Mouse (Mus musculus): ENCODE results near the gene Klhl29.
A peak's percentile ranks its signal among the peaks of the same experiment; 100 is the strongest.

The Klhl29 gene

GRCm38 (mm10) chr12:5187773-5188333, 187.6 kb downstream of the Klhl29 start:
- DNase-seq (ENCODE audit: low spot score): no peak

DNA sequence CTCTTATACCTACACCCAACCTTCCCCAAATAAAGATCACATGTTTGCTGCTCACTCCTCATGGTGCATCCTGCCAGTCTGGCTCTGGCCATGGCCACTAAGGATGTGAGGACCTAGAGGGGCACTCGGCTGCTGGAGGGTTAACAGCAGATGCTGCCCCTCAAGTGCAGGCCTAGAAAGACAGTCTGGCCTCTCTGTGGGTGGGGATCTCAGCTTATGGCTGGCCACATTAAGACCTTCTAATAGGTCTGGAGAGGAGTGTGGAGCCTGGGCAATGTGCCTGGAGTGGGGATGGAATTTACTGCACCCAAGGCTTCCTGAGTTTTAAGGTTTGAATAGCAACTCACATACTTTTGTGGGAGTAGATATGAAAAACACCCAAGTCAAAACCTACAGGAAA, 188.8 kb downstream of the Klhl29 start:
- DNase-seq (ENCODE audit: low spot score): no peak

DNA sequence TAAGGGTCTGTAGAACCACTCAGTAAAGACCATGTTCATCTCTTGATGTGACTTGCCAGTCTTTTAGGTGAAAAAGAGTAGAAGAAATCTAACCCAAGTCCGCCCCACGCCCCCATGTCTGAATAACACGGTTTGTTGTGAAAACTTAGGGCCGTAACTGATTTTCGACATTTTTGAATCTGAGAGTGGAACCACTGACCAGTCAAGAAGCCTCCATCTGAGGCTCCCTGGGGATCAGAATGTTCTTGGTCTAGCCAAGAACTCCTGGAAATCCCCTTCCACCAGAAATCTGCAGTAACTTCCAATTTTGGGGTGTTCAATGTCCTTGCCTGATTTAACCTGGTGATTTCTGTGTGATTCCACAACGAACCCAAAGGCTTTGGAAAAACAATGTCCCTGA, 189.9 kb downstream of the Klhl29 start:
- no peak for DNase-seq (ENCODE audit: low spot score)

DNA sequence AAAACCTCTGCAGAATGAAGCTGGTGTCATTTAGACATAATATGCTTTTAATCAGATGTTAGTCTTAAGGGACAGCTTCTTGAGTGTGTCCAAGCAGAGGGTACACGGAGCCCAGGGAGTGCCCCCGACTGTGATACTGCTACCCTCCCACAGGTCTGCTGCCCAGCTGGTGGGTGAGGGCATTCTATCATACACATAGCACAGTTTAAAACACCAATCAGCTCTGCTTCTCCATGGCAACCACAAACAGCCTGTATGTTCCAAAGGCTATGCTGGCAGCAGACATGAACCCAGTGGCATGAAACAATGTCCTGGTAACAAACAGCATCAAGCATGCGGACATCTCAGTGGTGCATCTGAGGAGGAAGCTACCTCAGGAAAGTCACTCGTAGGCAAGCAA, 192.9 kb downstream of the Klhl29 start:
- DNase-seq (ENCODE audit: low spot score): no peak

- no peak for DNase-seq (ENCODE audit: low spot score)
Measured at GRCm38 (mm10) chr12:5182165-5182564, 193.3 kb downstream of the Klhl29 start.

DNA sequence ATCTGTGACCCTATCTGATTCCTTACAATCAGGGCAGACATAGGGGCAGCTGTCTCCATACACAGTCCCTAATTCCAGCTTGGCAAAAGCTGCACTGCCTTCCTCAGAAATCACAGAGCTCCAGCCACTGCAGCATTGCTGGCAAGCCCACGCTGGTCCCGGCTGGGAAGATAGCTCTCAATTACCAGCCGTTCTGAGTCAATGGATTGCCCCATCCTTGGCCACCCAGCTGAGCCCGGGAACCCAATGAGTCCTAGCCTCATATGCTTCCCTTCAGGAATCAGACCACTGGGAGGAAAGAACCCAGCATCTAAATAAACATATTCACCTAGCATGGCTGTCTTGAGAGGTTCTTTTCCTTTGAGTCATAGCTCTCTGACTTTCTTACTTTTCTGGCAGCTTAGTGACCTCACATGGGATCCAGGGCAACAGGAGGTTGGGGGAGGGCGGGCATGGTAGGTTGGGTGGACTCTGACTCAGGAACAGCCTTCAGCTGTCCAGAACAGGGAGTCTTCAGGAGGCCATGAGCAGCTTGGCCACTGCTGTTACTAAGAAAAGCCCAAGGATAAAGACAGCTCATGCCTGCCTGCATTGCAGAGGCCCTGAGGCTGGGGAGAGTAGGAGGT, 198.7 kb downstream of the Klhl29 start:
- DNase-seq (ENCODE audit: low spot score): peak; percentile 46

DNA sequence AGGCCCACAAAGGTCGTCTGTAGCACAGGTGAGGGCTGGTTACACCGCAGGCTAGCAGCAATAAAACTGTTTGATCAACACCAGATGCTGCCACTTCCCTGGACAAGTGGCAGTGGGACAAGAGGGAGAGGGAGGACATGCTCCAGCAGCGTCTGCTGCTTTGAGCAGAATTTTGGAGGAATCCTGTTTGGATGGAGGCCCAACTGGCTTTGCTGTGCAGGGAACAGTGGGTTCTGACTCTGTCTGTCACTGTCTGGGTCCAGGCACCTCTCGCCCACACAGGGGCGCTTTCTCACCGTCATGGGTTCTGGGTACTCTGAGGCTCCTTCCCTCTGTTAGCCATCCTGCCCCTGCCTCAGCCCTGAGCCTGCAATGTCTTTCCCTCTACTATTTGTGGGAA, 209.3 kb downstream of the Klhl29 start:
- DNase-seq (ENCODE audit: low spot score): peak; percentile 36

GRCm38 (mm10) chr12:5165411-5165810, 210.1 kb downstream of the Klhl29 start:
- DNase-seq (ENCODE audit: low spot score): no peak

GRCm38 (mm10) chr12:5162672-5163071, 212.8 kb downstream of the Klhl29 start:
- no peak for DNase-seq (ENCODE audit: low spot score)

DNA sequence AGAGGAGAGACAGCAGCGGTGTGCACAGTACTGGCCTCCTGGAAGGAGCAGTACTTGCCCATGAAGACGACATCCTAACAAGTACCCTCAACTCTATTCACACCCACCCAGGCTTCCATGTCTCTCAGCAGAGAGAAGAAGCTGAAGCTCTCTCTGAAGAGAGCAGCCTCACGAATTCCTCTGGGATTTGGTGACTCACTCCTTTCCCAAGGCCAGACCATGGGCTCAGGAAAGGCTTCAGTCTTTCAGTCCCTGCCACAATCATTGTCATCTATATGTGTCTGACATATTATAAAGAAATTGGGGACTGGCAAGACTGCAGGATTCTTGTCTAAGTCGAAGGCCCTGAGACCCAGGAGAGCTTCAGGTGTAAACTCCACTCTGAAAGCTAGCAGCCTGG, 213.9 kb downstream of the Klhl29 start:
- no peak for DNase-seq (ENCODE audit: low spot score)

GRCm38 (mm10) chr12:5157931-5158481, 217.5 kb downstream of the Klhl29 start:
- no peak for DNase-seq (ENCODE audit: low spot score)

- no peak for DNase-seq (ENCODE audit: low spot score)
Measured at GRCm38 (mm10) chr12:5157021-5157681, 218.3 kb downstream of the Klhl29 start.

GRCm38 (mm10) chr12:5155177-5155576, 220.3 kb downstream of the Klhl29 start:
- DNase-seq (ENCODE audit: low spot score): no peak

DNA sequence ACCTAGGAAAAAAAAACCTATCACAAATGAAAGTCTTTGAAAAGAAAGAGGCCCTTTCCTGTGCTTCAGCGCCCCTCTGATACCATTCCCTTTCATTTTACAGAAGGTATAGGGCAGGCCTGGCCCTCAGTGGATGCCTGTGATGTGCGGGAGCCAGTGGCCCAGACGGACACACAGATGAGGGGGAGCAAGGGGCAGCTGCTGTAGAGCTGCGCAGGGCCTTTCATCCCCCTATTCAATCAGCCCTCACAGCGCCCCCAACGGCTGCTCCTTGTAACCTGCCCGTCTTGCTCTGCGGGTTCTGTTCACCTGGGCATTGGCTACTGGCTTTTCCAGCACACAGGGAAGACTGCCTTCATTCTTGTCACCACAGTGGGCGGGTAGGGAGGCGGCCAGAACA, 223.6 kb downstream of the Klhl29 start:
- DNase-seq (ENCODE audit: low spot score): no peak

- DNase-seq (ENCODE audit: low spot score): peak; percentile 53
Measured at GRCm38 (mm10) chr12:5147346-5148035, 228.0 kb downstream of the Klhl29 start.

- no peak for DNase-seq (ENCODE audit: low spot score)
Measured at GRCm38 (mm10) chr12:5143903-5144781, 231.3 kb downstream of the Klhl29 start.

DNA sequence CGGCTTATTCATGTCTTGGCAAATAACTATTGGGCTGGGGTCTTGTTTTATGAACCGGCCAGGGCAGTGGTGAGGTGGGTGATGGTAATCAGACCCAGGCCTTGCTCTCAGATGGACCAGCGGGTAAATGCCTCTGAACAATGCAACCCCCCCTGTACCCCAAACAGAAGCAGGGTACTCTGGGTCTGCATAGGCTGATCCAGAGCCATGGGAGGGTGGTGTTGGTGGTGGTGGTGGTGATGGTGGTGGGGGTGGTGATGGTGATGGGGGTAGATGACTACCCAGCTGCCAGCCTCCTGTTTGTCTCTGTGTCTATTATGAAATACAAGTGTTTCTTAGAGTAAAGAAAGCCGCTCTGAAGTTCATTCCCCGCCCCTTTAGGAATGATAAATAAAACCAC, 232.3 kb downstream of the Klhl29 start:
- DNase-seq (ENCODE audit: low spot score): no peak

GRCm38 (mm10) chr12:5142776-5143175, 232.7 kb downstream of the Klhl29 start:
- peak; percentile 64 for DNase-seq (ENCODE audit: low spot score)

GRCm38 (mm10) chr12:5141040-5141439, 234.4 kb downstream of the Klhl29 start:
- no peak for DNase-seq (ENCODE audit: low spot score)

GRCm38 (mm10) chr12:5139302-5139701, 236.2 kb downstream of the Klhl29 start:
- DNase-seq (ENCODE audit: low spot score): no peak

- DNase-seq (ENCODE audit: low spot score): peak; percentile 24
Measured at GRCm38 (mm10) chr12:5136300-5136699, 239.2 kb downstream of the Klhl29 start.

DNA sequence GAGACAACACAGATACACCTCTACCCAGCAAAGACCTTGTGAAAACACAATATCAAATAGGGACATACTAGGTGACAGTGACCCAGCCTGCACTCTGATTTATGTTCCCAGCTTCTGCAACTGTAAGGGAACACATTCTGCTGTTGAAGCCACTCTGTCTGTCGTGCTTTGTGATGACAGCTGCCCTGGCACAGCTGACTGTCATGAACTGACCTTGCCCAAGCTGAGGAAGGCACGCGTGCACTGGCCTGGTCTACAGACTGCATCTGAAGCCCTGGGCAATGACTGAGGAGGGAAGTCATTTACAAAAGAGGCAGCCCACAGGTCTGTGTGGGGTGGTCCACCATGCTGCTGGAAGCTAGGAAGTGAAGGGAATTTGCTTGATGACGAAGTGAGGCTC, 246.3 kb downstream of the Klhl29 start:
- no peak for DNase-seq (ENCODE audit: low spot score)

Data from testis, postnatal 14 days (tissue).